Mouse (Mus musculus) small intestine, adult 10 weeks (tissue): ENCODE data around the gene Creld1. TPM values are rescaled to one million over a fixed set of nuclear protein-coding genes. Genes with fewer than 3 reads are reported as not detected.

Experiments
- polyA plus RNA-seq: library from polyadenylated mRNA; stranded (reverse); fragments of 350-450 nt; fragmentation: Illumina TruSeq; extraction: RNeasy Lipid Tissue Mini Kit (QIAGEN cat#74804); gene quantifications from one replicate; pipeline ENCODE4 v1.2.3, GENCODE M21; 2014; ENCODE audit warnings: low replicate concordance

Gene Creld1
- not detected for polyA plus RNA-seq

DNA sequence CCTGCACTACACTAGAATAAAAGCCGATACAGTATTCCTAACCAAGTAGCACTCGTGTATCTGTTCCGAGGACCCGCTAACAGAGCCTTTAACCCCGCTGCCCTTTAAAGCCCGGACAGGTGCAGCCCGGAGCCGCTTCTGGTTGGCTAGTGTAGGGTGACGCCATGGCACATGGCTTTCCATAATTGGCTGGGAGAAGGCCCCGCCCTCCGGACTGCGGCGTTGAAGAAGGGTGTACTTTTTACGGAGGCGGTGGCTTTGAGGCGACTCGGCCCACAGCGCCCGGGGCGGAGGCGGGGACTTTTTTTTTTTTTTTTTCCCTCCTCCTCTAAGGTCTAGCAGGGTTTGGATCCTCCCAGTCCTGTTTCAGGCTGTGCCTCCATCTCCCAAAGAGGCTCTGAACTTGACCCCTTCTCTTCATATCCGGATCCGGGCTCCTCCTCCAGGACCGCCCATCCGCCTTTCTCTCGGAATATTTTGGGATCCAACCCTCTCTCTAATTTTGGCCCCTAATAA lies at the start of gene Creld1:
Gene Creld1, plus strand, starts transcription at position 198 of the 516 bp plus-strand sequence.

GRCm38 (mm10) chr6:113435664-113436205 lies 47.4 kb upstream of the Creld1 start, which contains the start of gene Cidec:
Gene Cidec (minus strand): TSS chr6:113435760.

GRCm38 (mm10) chr6:113442442-113443090 lies 40.5 kb upstream of the Creld1 start, which contains the start of gene Jagn1:
Gene Jagn1 (plus strand): TSS chr6:113442569.

GRCm38 (mm10) chr6:113457952-113458534 lies 25.1 kb upstream of the Creld1 start, which contains the start of gene Il17re:
Gene Il17re (plus strand): TSS chr6:113458484.

DNA sequence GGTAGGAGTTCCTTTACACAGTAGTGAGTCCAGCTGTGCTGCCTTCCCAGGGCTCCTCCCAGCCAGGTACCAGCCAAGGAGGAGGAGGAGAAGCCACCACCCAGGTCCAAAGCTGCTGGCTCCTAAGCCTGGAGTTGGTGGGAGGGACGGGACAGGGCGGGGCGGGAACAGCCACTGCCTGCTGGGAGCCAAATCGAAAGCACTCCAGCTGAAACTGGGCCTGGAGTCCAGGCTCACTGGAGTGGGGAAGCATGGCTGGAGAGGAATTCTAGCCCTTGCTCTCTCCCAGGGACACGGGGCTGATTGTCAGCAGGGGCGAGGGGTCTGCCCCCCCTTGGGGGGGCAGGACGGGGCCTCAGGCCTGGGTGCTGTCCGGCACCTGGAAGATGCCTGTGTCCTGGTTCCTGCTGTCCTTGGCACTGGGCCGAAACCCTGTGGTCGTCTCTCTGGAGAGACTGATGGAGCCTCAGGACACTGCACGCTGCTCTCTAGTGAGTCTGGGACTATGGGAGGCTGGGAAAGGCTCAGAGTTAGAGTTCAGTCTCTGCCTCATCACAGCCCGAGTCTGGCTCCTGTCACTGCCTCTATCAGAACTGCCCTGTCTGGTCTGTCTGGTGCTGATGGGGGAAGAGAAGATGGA lies 11.7 kb upstream of the Creld1 start, which contains the start of gene Il17rc:
Gene Il17rc, plus strand, starts transcription at position 131 of the 640 bp plus-strand sequence.

DNA sequence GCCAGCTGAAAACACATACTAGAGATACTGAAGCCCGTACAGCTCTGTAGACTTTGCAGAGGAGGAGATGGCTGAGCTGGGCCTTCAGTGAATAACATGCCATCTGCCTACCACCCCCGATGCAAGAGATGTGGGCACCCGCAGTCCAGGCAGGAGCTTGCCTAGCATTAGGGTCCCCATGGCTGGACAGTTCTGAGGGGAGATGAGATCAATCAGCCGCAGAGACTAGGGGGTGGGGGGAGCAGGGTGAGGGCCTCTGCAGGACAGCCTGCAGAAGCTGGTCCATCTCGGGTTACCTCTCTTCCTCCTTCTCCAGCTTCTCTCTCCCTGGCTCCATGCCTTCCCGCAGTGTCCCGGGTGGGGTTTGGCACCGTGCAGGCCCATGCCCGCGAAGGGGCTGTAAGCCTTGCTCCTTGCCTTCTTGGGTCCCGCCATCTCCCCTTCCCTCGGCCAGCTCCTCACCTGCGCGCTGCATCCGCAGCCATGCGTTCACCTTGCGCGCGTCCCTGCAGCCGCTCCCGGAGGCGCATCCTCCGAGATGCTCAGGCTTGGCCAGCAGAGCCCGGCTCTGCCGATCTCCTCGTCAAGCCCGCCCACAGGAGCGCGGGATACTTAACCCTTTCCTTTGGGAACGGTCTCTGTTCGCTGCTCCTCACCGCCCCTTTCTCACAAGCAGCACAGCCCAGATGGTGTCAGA lies 18.4 kb downstream of the Creld1 start, which contains the start of gene Prrt3:
Gene Prrt3, minus strand, starts transcription at position 544 of the 697 bp plus-strand sequence.

GRCm38 (mm10) chr6:113530932-113531839 lies 48.1 kb downstream of the Creld1 start, which contains the start of the genes Emc3 and Fancd2:
Gene Emc3 (minus strand): TSS chr6:113531652.
Gene Fancd2 (plus strand): TSS chr6:113531682.

Other genes starting within 250 kb of the Creld1 start
- 12.6 TPM for gene Mtmr14, start 245.5 kb upstream of the Creld1 start, polyA plus RNA-seq
- gene Cpne9, start 201.0 kb upstream of the Creld1 start, polyA plus RNA-seq = not detected
- 3.4 TPM for gene Brpf1, start 176.2 kb upstream of the Creld1 start, polyA plus RNA-seq
- gene Ogg1, start 156.3 kb upstream of the Creld1 start, polyA plus RNA-seq = 2.3 TPM
- 6.7 TPM for gene Camk1, start 139.3 kb upstream of the Creld1 start, polyA plus RNA-seq
- gene Tada3, start 105.4 kb upstream of the Creld1 start, polyA plus RNA-seq = 1.6 TPM
- 89.9 TPM for gene Arpc4, start 105.2 kb upstream of the Creld1 start, polyA plus RNA-seq
- gene Ttll3, start 94.0 kb upstream of the Creld1 start, polyA plus RNA-seq = 1.5 TPM
- not detected for gene Rpusd3, start 64.0 kb upstream of the Creld1 start, polyA plus RNA-seq
- 2.0 TPM for gene Cidec, start 47.5 kb upstream of the Creld1 start, polyA plus RNA-seq
- gene Jagn1, start 40.7 kb upstream of the Creld1 start, polyA plus RNA-seq = 12.1 TPM
- gene Il17re, start 24.8 kb upstream of the Creld1 start, polyA plus RNA-seq = 0.56 TPM
- gene Il17rc, start 11.9 kb upstream of the Creld1 start, polyA plus RNA-seq = 2.8 TPM
- not detected for gene Prrt3, start 18.6 kb downstream of the Creld1 start, polyA plus RNA-seq
- 63.8 TPM for gene Emc3, start 48.4 kb downstream of the Creld1 start, polyA plus RNA-seq
- gene Fancd2, start 48.4 kb downstream of the Creld1 start, polyA plus RNA-seq = 2.3 TPM
- not detected for gene Fancd2os, start 117.4 kb downstream of the Creld1 start, polyA plus RNA-seq
- gene Brk1, start 121.5 kb downstream of the Creld1 start, polyA plus RNA-seq = 30.0 TPM
- gene Vhl, start 140.7 kb downstream of the Creld1 start, polyA plus RNA-seq = 17.0 TPM
- 12.7 TPM for gene Irak2, start 155.2 kb downstream of the Creld1 start, polyA plus RNA-seq
- 9.4 TPM for gene Tatdn2, start 213.8 kb downstream of the Creld1 start, polyA plus RNA-seq
- gene Ghrl, start 236.6 kb downstream of the Creld1 start, polyA plus RNA-seq = not detected